Mouse (Mus musculus) thymus, adult 2 months (tissue): ENCODE results near the gene Polr3e. TPM values are rescaled to one million over a fixed set of nuclear protein-coding genes. Genes with fewer than 3 reads are reported as not detected.
"Not testable (repeated sequence)": the region's sequence is repeated elsewhere in the genome, so short reads cannot be mapped to it uniquely, and the experiment has no call there.

Experiments used
- DNase-seq: peaks from one replicate; pipeline ENCODE4 v3.0.0; 2021
- H3K27ac ChIP-seq: fragments of 200-500 bp; 2 replicates; pipeline ENCODE4 v1.5.1; 2012; ENCODE audit warnings: low read length, control low read depth; ENCODE audit not compliant: control insufficient read depth, insufficient read depth
- H3K27me3 ChIP-seq: fragments of 200-500 bp; 2 replicates; pipeline ENCODE4 v1.6.1; 2012; ENCODE audit warnings: mild to moderate bottlenecking, low read length, moderate library complexity, mixed read lengths; ENCODE audit not compliant: control insufficient read depth, insufficient read depth
- H3K36me3 ChIP-seq: fragments of 200-500 bp; 2 replicates; pipeline ENCODE4 v1.6.1; 2012; ENCODE audit warnings: mild to moderate bottlenecking, low read length, moderate library complexity; ENCODE audit not compliant: control insufficient read depth, insufficient read depth
- H3K4me1 ChIP-seq: fragments of 200-500 bp; replicated peaks from 2 replicates; pipeline ENCODE4 v1.6.1; 2012; ENCODE audit warnings: low read length; ENCODE audit not compliant: control insufficient read depth, insufficient read depth
- H3K4me3 ChIP-seq: fragments of 200-500 bp; 2 replicates; pipeline ENCODE4 v1.5.1; 2012; ENCODE audit warnings: mild to moderate bottlenecking, low read length, control low read depth, moderate library complexity; ENCODE audit not compliant: control insufficient read depth, insufficient read depth
- CTCF ChIP-seq: fragments of 200-500 bp; IDR thresholded peaks from 2 replicates; pipeline ENCODE4 v1.5.1; 2012; ENCODE audit warnings: mild to moderate bottlenecking, control low read depth, low read length, moderate library complexity, borderline replicate concordance; ENCODE audit not compliant: control insufficient read depth, poor library complexity, insufficient read depth; ENCODE audit errors: extremely low read depth
- POLR2A ChIP-seq: fragments of 200-500 bp; IDR thresholded peaks from 2 replicates; pipeline ENCODE4 v1.6.1; 2012; ENCODE audit warnings: mild to moderate bottlenecking, low read length, control low read depth, moderate library complexity; ENCODE audit not compliant: control insufficient read depth, poor library complexity, insufficient read depth; ENCODE audit errors: extremely low read depth
- WGBS: fragments of 180-500 bp; shearing (Covaris S2); methylation state at CpG from one replicate; pipeline ENCODE4 v1.1.7; 2018; 5-methylcytosine and 5-hydroxymethylcytosine counted together
- polyA plus RNA-seq: library from polyadenylated mRNA; depleted of rRNA; stranded (reverse); fragments of >200 nt; gene quantifications from 2 replicates; pipeline ENCODE4 v1.2.3, GENCODE M21; 2012

Gene Polr3e
- polyA plus RNA-seq, 1 experiment = 18.6 TPM

DNA sequence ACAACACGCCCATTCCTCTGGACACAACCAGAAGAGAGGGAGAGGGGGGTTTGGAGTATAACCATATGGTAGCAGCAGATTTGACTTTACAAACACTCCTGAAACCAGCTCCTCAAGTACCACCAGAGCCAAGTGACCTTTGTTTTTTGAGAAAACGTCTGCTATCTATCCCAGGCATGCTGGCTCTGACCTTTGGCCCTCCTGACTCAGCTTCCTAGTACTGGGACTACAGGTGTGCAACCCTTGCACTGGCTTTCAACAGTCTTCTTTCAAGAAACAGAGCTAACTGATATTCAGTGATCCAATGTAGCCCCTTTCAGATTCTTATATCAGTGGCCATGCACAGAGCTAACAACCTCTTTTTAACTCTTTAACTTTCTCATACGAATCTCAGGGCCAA is 44.3 kb downstream of the Polr3e start:
- 88% methylated on average over 3 of the region's 3 CpGs for WGBS

DNA sequence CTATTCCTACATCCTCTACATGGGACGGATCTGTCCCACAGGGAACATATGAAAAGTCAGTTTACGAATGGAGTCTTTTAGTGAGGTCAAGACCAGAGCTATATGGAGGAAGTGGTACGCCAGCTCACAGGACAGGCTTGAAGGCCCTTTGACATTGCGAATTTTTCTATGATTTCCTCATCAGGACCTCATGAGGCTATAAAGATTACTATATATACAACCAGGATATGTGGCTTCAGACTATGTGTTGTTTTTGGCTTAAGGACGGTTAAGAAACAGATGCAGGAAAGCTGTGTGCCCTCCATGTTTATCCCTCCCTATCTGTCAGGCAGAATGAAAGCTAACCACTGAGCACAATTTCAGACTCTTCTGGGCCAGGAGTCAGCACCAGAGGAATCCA is 45.6 kb downstream of the Polr3e start:
- H3K4me3 ChIP-seq = no peak overlapping the region
- DNase-seq = no peak
- 90% methylated on average over 5 of the region's 5 CpGs for WGBS
- no peaks in the 10 kb centered on the region for H3K4me1 ChIP-seq
- H3K36me3 ChIP-seq = peaks cover 1% of the 10 kb centered on the region; the same call in 1 of the 2 replicates
- no peaks in the 10 kb centered on the region for H3K27me3 ChIP-seq
- TF ChIP-seq CTCF = no peak
- no peak for TF ChIP-seq POLR2A
- H3K27ac ChIP-seq = no peak overlapping the region

More for the DNA sequence above, 44.3 kb downstream of the Polr3e start:
- Histone ChIP-seq H3K27me3 (no peaks in the 10 kb centered on the region), H3K4me1 (no peaks in the 10 kb centered on the region), H3K36me3 (peaks cover 6% of the 10 kb centered on the region), H3K4me3 (no peak overlapping the region), H3K27ac (no peak overlapping the region)
- no peak for DNase-seq
- TF ChIP-seq POLR2A (no peak), CTCF (no peak)

DNA sequence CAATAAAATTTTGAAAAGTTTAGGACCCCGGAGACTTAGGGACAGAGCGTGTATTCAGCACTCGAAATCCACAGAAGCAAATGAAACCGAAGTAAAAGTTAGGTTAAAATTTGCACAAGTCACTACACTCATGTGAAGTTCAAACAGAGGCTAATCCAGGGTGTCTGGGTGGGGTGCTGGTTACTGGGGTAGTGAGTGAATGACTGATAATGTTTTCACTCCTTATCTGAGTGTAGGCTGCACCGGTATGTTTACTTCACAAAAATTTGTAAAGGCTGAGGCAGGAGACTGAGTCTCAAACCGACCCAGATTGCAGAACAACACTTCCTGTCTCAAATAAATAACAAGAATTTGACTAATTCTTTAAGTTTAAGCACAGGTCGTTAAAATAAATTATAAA is 51.7 kb downstream of the Polr3e start:
- TF ChIP-seq POLR2A = no peak
- no peak for TF ChIP-seq CTCF
- H3K27me3 ChIP-seq = no peaks in the 10 kb centered on the region
- H3K36me3 ChIP-seq = no peaks in the 10 kb centered on the region
- H3K27ac ChIP-seq = no peak overlapping the region
- no peak for DNase-seq
- H3K4me1 ChIP-seq = no peaks in the 10 kb centered on the region
- 83% methylated on average over 7 of the region's 7 CpGs for WGBS
- no peak overlapping the region for H3K4me3 ChIP-seq

DNA sequence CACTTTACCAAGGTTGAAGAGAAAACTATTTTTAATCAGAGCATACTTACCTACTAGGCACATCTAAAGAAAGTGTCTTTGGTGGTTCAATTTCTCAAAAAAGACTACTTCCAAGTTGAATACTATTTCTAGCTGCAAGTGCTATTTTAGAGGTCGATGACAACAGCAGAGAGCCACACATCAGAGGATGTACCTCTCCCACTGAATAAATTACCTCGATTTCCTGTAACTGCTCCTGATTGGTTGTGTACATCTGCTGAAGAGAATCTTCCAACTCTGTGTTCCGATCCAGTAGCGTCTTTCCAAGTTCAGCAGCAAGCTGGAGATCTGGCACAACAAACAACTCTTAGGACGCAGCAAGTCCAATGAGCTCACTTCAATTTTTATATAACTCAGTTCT is 52.6 kb downstream of the Polr3e start:
- TF ChIP-seq POLR2A (no peak), CTCF (no peak)
- no peaks in the 10 kb centered on the region for H3K36me3 ChIP-seq
- H3K27me3 ChIP-seq = no peaks in the 10 kb centered on the region
- no peak overlapping the region for H3K27ac ChIP-seq
- 79% methylated on average over 5 of the region's 5 CpGs for WGBS
- no peaks in the 10 kb centered on the region for H3K4me1 ChIP-seq
- no peak for DNase-seq
- H3K4me3 ChIP-seq = no peak overlapping the region

DNA sequence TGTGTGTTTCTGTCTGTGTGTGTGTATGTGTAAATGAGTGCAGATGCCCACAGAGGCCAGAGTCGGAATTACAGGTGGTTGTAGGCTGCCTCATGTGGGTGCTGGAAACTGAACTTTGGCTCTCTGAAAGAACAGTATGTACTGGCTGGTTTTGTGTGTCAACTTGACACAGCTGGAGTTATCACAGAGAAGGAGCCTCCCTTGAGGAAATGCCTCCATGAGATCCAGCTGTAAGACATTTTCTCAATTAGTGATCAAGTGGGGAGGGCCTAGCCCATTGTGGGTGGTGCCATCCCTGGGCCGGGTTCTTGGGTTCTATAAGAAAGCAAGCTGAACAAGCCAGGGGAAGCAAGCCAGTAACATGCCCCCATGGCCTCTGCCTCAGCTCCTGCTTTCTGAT is 54.9 kb downstream of the Polr3e start:
- H3K4me1 ChIP-seq, H3K27me3 ChIP-seq: not testable (repeated sequence)
- 88% methylated on average over 2 of the region's 2 CpGs for WGBS

DNA sequence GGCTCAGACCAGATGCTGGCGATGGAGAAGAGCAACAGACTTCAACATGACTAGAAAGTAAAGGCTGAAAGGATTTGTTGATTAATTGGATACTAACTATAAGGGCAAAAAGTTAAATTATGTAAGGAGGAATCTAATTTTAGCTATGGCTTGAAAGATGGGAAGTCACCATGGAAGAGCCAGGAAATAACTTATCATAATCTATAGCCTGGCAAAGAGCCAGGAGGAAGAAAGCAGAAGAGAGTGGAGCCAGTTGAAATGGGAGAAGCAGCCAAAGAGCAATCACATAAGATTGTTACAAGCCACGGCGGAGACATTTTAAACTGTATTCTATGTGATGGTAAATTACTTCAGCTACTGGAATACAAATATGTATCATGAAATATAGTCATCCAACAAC is 56.5 kb downstream of the Polr3e start:
- H3K36me3 ChIP-seq = no peaks in the 10 kb centered on the region
- DNase-seq = no peak
- 92% methylated on average over 3 of the region's 3 CpGs for WGBS

More for the DNA sequence above, 54.9 kb downstream of the Polr3e start:
- H3K4me3 ChIP-seq, DNase-seq, H3K27ac ChIP-seq, H3K36me3 ChIP-seq: not testable (repeated sequence)

DNA sequence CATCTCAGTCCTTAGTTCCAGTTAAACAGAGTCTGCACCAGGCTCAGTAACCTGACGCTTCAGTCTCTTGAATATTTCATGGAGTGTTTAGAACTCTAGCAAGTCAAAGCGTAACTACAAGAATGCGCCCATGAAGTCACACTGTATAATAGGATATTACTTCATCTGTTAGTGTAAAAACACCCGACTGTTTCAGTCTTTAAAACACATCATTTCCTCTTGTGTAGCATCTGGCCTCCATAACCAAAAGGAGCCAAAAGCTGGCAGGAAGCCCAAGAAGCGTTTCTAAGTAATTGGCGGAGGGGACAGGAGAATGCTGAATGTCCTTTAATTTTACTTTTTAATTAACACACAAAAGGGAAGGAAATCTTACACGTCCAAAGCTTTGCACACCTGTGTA is 59.5 kb downstream of the Polr3e start:
- WGBS = 63% methylated on average over 7 of the region's 7 CpGs
- no peaks in the 10 kb centered on the region for H3K27me3 ChIP-seq
- no peak overlapping the region for H3K27ac ChIP-seq
- H3K36me3 ChIP-seq = no peaks in the 10 kb centered on the region
- no peak for TF ChIP-seq POLR2A
- TF ChIP-seq CTCF = no peak
- H3K4me1 ChIP-seq = peaks cover 3% of the 10 kb centered on the region; the same call in 1 of the 2 replicates
- no peak for DNase-seq
- no peak overlapping the region for H3K4me3 ChIP-seq

More for the DNA sequence above, 56.5 kb downstream of the Polr3e start:
- H3K27me3 ChIP-seq = no peaks in the 10 kb centered on the region
- H3K27ac ChIP-seq = no peak overlapping the region
- TF ChIP-seq CTCF (no peak), POLR2A (no peak)
- H3K4me3 ChIP-seq = no peak overlapping the region
- H3K4me1 ChIP-seq = no peaks in the 10 kb centered on the region
